Mouse (Mus musculus): ENCODE results near the gene Rabggta.

DNA sequence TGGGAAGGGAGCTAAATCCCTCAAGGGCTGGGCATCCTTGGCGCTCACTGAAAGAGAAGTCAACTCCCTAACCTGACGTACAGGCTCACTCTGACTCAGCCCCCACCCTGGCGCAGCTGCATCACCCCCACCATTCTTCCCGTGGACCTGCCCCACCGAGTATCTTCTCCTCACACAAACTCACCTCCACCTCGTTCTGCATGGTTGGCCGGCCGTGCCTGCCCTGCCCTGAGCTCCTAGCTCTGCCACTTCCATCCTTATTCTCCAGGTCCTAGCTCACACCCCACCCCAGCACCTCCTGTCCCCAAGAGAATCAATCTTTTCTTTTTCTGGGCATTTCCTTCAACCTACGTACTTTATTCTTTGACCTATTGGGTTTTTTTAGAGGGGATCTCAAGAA lies 20.9 kb downstream of the Rabggta start:
- no peak for TF ChIP-seq GATA1 (IDR thresholded peaks at IDR 0.05; ENCODE audit: borderline replicate concordance, low read length)
- no peak for TF ChIP-seq FLI1 (IDR thresholded peaks at IDR 0.05; ENCODE audit: low read length)
